Mouse (Mus musculus) thymus, adult 2 months (tissue): ENCODE results near the gene Trpm4. TPM values are rescaled to one million over a fixed set of nuclear protein-coding genes. Genes with fewer than 3 reads are reported as not detected.

Source experiments
- DNase-seq: peaks from one replicate; pipeline ENCODE4 v3.0.0; 2021
- H3K27ac ChIP-seq: fragments of 200-500 bp; 2 replicates; pipeline ENCODE4 v1.5.1; 2012; ENCODE audit warnings: low read length, control low read depth; ENCODE audit not compliant: control insufficient read depth, insufficient read depth
- H3K27me3 ChIP-seq: fragments of 200-500 bp; 2 replicates; pipeline ENCODE4 v1.6.1; 2012; ENCODE audit warnings: mild to moderate bottlenecking, low read length, moderate library complexity, mixed read lengths; ENCODE audit not compliant: control insufficient read depth, insufficient read depth
- H3K36me3 ChIP-seq: fragments of 200-500 bp; 2 replicates; pipeline ENCODE4 v1.6.1; 2012; ENCODE audit warnings: mild to moderate bottlenecking, low read length, moderate library complexity; ENCODE audit not compliant: control insufficient read depth, insufficient read depth
- H3K4me1 ChIP-seq: fragments of 200-500 bp; replicated peaks from 2 replicates; pipeline ENCODE4 v1.6.1; 2012; ENCODE audit warnings: low read length; ENCODE audit not compliant: control insufficient read depth, insufficient read depth
- H3K4me3 ChIP-seq: fragments of 200-500 bp; 2 replicates; pipeline ENCODE4 v1.5.1; 2012; ENCODE audit warnings: mild to moderate bottlenecking, low read length, control low read depth, moderate library complexity; ENCODE audit not compliant: control insufficient read depth, insufficient read depth
- CTCF ChIP-seq: fragments of 200-500 bp; IDR thresholded peaks from 2 replicates; pipeline ENCODE4 v1.5.1; 2012; ENCODE audit warnings: mild to moderate bottlenecking, control low read depth, low read length, moderate library complexity, borderline replicate concordance; ENCODE audit not compliant: control insufficient read depth, poor library complexity, insufficient read depth; ENCODE audit errors: extremely low read depth
- POLR2A ChIP-seq: fragments of 200-500 bp; IDR thresholded peaks from 2 replicates; pipeline ENCODE4 v1.6.1; 2012; ENCODE audit warnings: mild to moderate bottlenecking, low read length, control low read depth, moderate library complexity; ENCODE audit not compliant: control insufficient read depth, poor library complexity, insufficient read depth; ENCODE audit errors: extremely low read depth
- WGBS: fragments of 180-500 bp; shearing (Covaris S2); methylation state at CpG from one replicate; pipeline ENCODE4 v1.1.7; 2018; 5-methylcytosine and 5-hydroxymethylcytosine counted together
- polyA plus RNA-seq: library from polyadenylated mRNA; depleted of rRNA; stranded (reverse); fragments of >200 nt; gene quantifications from 2 replicates; pipeline ENCODE4 v1.2.3, GENCODE M21; 2012

Trpm4 gene
- polyA plus RNA-seq, 1 experiment = 12.1 TPM

DNA sequence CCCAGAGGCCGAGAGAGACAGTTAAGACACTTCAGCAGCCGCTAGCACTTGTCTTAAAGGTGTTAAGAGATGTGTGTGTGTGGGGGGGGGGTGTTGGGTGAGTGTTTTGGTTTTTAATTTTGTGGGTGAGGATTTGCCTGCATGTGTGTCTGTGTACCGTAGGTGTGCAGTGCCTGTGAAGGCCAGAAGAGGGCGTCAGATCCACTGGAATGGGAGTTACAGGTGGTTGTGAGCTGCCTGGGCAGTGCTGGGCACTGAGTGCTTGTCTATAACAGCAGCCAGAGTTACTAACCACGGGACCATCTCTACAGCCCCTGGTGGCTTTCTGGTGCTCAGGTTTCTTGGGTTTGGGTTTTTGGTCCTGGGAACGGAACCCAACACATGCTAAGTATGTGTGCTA is 2.1 kb downstream of the Trpm4 start:
- Histone ChIP-seq H3K4me3 (no peak overlapping the region), H3K27ac (no peak overlapping the region), H3K4me1 (peaks cover 9% of the 10 kb centered on the region), H3K27me3 (no peaks in the 10 kb centered on the region), H3K36me3 (no peaks in the 10 kb centered on the region)
- no peak for DNase-seq
- WGBS = 91% methylated on average over 6 of the region's 6 CpGs
- TF ChIP-seq CTCF (no peak), POLR2A (no peak)

DNA sequence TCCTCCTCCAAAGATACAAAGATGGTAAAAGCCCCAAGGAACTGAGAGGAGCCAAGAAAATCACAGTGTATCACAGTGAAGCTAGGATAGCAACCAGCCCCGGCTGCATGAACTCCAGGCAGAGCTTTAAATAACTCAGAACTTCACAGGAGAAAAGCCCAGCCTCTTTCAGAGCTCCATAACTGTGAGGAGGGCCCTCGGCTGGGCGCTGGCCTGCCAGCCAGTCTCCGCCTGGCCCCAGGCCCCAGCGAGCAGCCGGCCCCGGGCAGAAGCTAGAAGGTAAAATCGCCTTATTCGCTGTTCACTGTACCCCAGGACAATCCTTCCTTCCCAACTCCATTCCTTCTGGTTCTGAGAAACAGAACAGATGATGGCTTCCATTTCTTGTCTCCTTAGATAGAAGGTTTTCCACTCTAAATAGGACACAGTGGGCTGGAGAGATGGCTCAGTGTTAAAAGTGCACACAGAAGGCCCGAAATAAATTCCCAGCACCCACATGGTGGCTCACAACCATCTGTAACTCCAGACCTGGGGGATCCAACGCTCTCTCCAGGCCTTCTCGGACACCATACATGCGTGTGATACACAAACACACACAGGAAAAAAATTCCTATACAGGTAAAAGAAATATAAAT is 4.6 kb downstream of the Trpm4 start:
- no peaks in the 10 kb centered on the region for H3K27me3 ChIP-seq
- no peak for TF ChIP-seq POLR2A
- no peak for TF ChIP-seq CTCF
- peaks cover 9% of the 10 kb centered on the region for H3K4me1 ChIP-seq
- H3K36me3 ChIP-seq = no peaks in the 10 kb centered on the region
- 95% methylated on average over 13 of the region's 13 CpGs for WGBS
- DNase-seq = no peak
- no peak overlapping the region for H3K4me3 ChIP-seq
- no peak overlapping the region for H3K27ac ChIP-seq

DNA sequence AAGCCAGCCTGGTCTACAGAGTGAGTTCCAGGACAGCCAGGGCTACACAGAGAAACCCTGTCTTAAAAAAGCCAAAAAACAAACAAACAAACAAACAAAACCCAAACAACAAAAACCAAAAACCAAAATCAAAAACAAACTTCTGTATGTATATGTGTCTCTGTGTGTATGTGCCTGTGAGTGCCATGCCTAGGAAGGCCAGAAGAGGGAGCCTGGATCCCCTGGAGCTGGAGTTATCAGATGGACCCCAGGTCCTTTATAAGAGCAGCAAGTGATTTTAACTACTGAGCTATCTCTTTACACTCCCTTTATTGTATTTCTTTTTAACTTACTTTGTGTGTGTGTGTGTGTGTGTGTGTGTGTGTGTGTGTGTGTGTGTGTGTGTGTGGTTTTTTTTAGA is 7.8 kb downstream of the Trpm4 start:
- no peak for DNase-seq
- no peak overlapping the region for H3K4me3 ChIP-seq
- H3K27me3 ChIP-seq = no peaks in the 10 kb centered on the region
- no peaks in the 10 kb centered on the region for H3K4me1 ChIP-seq
- H3K36me3 ChIP-seq = no peaks in the 10 kb centered on the region
- TF ChIP-seq CTCF = no peak
- no peak for TF ChIP-seq POLR2A
- H3K27ac ChIP-seq = no peak overlapping the region

DNA sequence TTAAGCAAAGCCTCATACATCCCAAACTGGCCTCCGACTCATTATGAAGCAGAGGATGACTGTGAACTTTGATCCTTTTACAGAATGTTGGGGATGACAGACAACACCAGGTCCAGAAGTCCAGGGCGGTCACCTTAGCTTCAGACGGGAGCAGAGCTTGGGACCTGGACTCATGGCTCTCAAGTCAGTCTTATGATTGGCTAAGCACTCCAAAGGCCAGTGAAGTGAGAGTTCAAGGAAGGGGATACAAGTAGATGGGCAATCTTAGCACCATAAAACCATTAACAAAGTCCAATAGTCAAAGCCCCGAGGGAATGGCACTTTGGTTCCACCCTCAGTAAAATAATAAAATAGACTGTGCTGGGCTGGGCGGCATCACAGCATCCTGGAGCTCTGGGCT is 10.5 kb downstream of the Trpm4 start:
- 97% methylated on average over 5 of the region's 5 CpGs for WGBS
- H3K4me1 ChIP-seq = no peaks in the 10 kb centered on the region
- no peaks in the 10 kb centered on the region for H3K27me3 ChIP-seq
- H3K27ac ChIP-seq = no peak overlapping the region
- DNase-seq = no peak
- no peaks in the 10 kb centered on the region for H3K36me3 ChIP-seq
- H3K4me3 ChIP-seq = no peak overlapping the region
- TF ChIP-seq CTCF (no peak), POLR2A (no peak)

DNA sequence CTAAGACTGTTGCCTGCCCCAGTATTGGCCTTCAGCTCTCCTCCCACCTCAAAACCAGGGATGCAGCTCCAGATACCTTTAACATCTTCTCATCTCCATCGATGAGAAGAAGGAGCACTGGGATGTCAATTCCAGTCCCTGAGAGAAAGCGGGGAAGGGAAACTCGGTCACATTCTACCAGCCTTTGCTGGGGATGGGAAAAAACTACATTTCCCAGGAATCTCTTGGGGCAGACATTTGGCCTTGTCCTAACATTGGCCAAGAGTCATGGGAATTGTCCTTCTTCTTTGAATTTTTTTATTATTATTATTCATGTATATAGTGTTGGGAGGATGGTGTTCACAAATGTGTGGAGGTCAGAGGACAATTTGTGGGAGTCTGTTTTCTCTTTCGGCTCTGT is 11.3 kb downstream of the Trpm4 start:
- DNase-seq = no peak
- H3K36me3 ChIP-seq = no peaks in the 10 kb centered on the region
- H3K27me3 ChIP-seq = no peaks in the 10 kb centered on the region
- no peak for TF ChIP-seq POLR2A
- TF ChIP-seq CTCF = no peak
- WGBS = 91% methylated on average over 4 of the region's 4 CpGs
- H3K27ac ChIP-seq = no peak overlapping the region
- H3K4me1 ChIP-seq = no peaks in the 10 kb centered on the region
- no peak overlapping the region for H3K4me3 ChIP-seq

GRCm38 (mm10) chr7:45316536-45316935 is 17.0 kb downstream of the Trpm4 start:
- 96% methylated on average over 14 of the region's 14 CpGs for WGBS
- TF ChIP-seq POLR2A = no peak
- no peaks in the 10 kb centered on the region for H3K27me3 ChIP-seq
- H3K4me3 ChIP-seq = no peak overlapping the region
- no peaks in the 10 kb centered on the region for H3K4me1 ChIP-seq
- H3K27ac ChIP-seq = no peak overlapping the region
- DNase-seq = no peak
- no peaks in the 10 kb centered on the region for H3K36me3 ChIP-seq

- H3K4me1 ChIP-seq = no peaks in the 10 kb centered on the region
- DNase-seq = no peak
- no peak for TF ChIP-seq POLR2A
- 95% methylated on average over 10 of the region's 10 CpGs for WGBS
- H3K4me3 ChIP-seq = no peak overlapping the region
- H3K27me3 ChIP-seq = no peaks in the 10 kb centered on the region
- H3K27ac ChIP-seq = no peak overlapping the region
- no peaks in the 10 kb centered on the region for H3K36me3 ChIP-seq
Observed at GRCm38 (mm10) chr7:45315182-45315701, 18.3 kb downstream of the Trpm4 start.
